Mouse (Mus musculus): ENCODE measurements around the gene Prr3.
A peak's percentile ranks its signal among the peaks of the same experiment; 100 is the strongest.
"Not testable (repeated sequence)": the region's sequence is repeated elsewhere in the genome, so short reads cannot be mapped to it uniquely, and the experiment has no call there.

Gene Prr3

GRCm38 (mm10) chr17:35998545-35999305, 18.7 kb upstream of the Prr3 start:
- no peak for DNase-seq

GRCm38 (mm10) chr17:35997713-35998510, 17.9 kb upstream of the Prr3 start:
- DNase-seq: peak; percentile 47 to 53

GRCm38 (mm10) chr17:35996949-35997348, 16.9 kb upstream of the Prr3 start:
- peak; percentile 85 to 97 for DNase-seq

GRCm38 (mm10) chr17:35994879-35995240, 14.8 kb upstream of the Prr3 start:
- DNase-seq: no peak

- DNase-seq: peak; percentile 67 to 69
These were observed 14.3 kb upstream of the Prr3 start for GRCm38 (mm10) chr17:35994175-35994878.

- peak; percentile 54 to 70 for DNase-seq
These were observed 13.6 kb upstream of the Prr3 start for GRCm38 (mm10) chr17:35993675-35994074.

- DNase-seq: no peak
These were observed 11.7 kb upstream of the Prr3 start for GRCm38 (mm10) chr17:35991781-35992180.

GRCm38 (mm10) chr17:35981776-35982175, 1.7 kb upstream of the Prr3 start:
- DNase-seq: no peak

- DNase-seq: no peak
These were observed 323 bp upstream of the Prr3 start for GRCm38 (mm10) chr17:35980363-35980754.

- DNase-seq: no peak
These were observed 1.1 kb downstream of the Prr3 start for GRCm38 (mm10) chr17:35978811-35979400.

GRCm38 (mm10) chr17:35972131-35972530, 7.9 kb downstream of the Prr3 start:
- DNase-seq: no peak

- DNase-seq: peak; percentile 99 to 100
These were observed 10.3 kb downstream of the Prr3 start, which contains the start of gene Abcf1 for GRCm38 (mm10) chr17:35969418-35970389. Abcf1 (minus strand) TSS chr17:35969761.

GRCm38 (mm10) chr17:35967621-35968020, 12.4 kb downstream of the Prr3 start:
- DNase-seq: no peak

GRCm38 (mm10) chr17:35963279-35963678, 16.8 kb downstream of the Prr3 start:
- no peak for DNase-seq

GRCm38 (mm10) chr17:35958533-35959223, 21.4 kb downstream of the Prr3 start:
- DNase-seq: no peak

- DNase-seq: no peak
These were observed 25.4 kb downstream of the Prr3 start for GRCm38 (mm10) chr17:35954665-35955064.

- DNase-seq: not testable (repeated sequence)
These were observed 27.5 kb downstream of the Prr3 start for GRCm38 (mm10) chr17:35952559-35952958.

GRCm38 (mm10) chr17:35950946-35951345, 29.1 kb downstream of the Prr3 start:
- DNase-seq: not testable (repeated sequence)

GRCm38 (mm10) chr17:35939941-35940340, 40.1 kb downstream of the Prr3 start:
- no peak for DNase-seq

GRCm38 (mm10) chr17:35939108-35939507, 40.9 kb downstream of the Prr3 start:
- no peak for DNase-seq

Measured in spleen, adult 18-20 months (tissue).